Mouse (Mus musculus) liver, adult (tissue): Measurements from ENCODE around the gene Tbcb.

Source experiments
- GATA4 ChIP-seq: IDR thresholded peaks from 2 replicates; pipeline ENCODE4 v1.6.1; 2014; ENCODE audit warnings: mild to moderate bottlenecking, low read length; ENCODE audit not compliant: insufficient replicate concordance

Gene Tbcb

GRCm38 (mm10) chr7:30234276-30234858, 2.3 kb upstream of the Tbcb start:
- TF ChIP-seq GATA4: no peak

GRCm38 (mm10) chr7:30233387-30233786, 1.3 kb upstream of the Tbcb start:
- no peak for TF ChIP-seq GATA4

GRCm38 (mm10) chr7:30232631-30233148, 618 bp upstream of the Tbcb start:
- TF ChIP-seq GATA4: no peak

GRCm38 (mm10) chr7:30231328-30231668, 774 bp downstream of the Tbcb start:
- no peak for TF ChIP-seq GATA4

GRCm38 (mm10) chr7:30224206-30224605, 7.9 kb downstream of the Tbcb start:
- TF ChIP-seq GATA4: no peak

- TF ChIP-seq GATA4: no peak
Measured at GRCm38 (mm10) chr7:30222205-30222604, 9.9 kb downstream of the Tbcb start.

- no peak for TF ChIP-seq GATA4
Measured at GRCm38 (mm10) chr7:30221433-30221832, 10.6 kb downstream of the Tbcb start.

GRCm38 (mm10) chr7:30220008-30220356, 12.1 kb downstream of the Tbcb start:
- TF ChIP-seq GATA4: no peak

- no peak for TF ChIP-seq GATA4
Measured at GRCm38 (mm10) chr7:30219293-30220007, 12.6 kb downstream of the Tbcb start.

- no peak for TF ChIP-seq GATA4
Measured at GRCm38 (mm10) chr7:30217277-30217676, 14.8 kb downstream of the Tbcb start.

GRCm38 (mm10) chr7:30216723-30217151, 15.3 kb downstream of the Tbcb start:
- peak; percentile 69; the same call in 1 of the 2 replicates for TF ChIP-seq GATA4

GRCm38 (mm10) chr7:30215875-30216274, 16.2 kb downstream of the Tbcb start:
- no peak for TF ChIP-seq GATA4

- no peak for TF ChIP-seq GATA4
Measured at GRCm38 (mm10) chr7:30213881-30214280, 18.2 kb downstream of the Tbcb start.

- TF ChIP-seq GATA4: no peak
Measured at GRCm38 (mm10) chr7:30211025-30211424, 21.0 kb downstream of the Tbcb start.

GRCm38 (mm10) chr7:30205383-30205782, 26.7 kb downstream of the Tbcb start:
- no peak for TF ChIP-seq GATA4

GRCm38 (mm10) chr7:30204380-30204779, 27.7 kb downstream of the Tbcb start:
- no peak for TF ChIP-seq GATA4
